Mouse (Mus musculus) layer of hippocampus, adult 9-11 months (tissue): Measurements from ENCODE around the gene Slc5a3.
A peak's percentile ranks its signal among the peaks of the same experiment; 100 is the strongest.

Experiments
- DNase-seq: peaks from one replicate; pipeline ENCODE4 v3.0.0; 2022

Slc5a3 gene

GRCm38 (mm10) chr16:92057852-92058643 lies at the start of gene Slc5a3, which contains the start of the genes Mrps6 and Gm49711:
Slc5a3 (plus strand) TSS chr16:92058322.
Mrps6 (plus strand) TSS chr16:92058270.
Gm49711 (plus strand) TSS chr16:92058316.
- peak; percentile 85 for DNase-seq

- no peak for DNase-seq
These were observed 48.5 kb upstream of the Slc5a3 start for GRCm38 (mm10) chr16:92009586-92009985.

DNA sequence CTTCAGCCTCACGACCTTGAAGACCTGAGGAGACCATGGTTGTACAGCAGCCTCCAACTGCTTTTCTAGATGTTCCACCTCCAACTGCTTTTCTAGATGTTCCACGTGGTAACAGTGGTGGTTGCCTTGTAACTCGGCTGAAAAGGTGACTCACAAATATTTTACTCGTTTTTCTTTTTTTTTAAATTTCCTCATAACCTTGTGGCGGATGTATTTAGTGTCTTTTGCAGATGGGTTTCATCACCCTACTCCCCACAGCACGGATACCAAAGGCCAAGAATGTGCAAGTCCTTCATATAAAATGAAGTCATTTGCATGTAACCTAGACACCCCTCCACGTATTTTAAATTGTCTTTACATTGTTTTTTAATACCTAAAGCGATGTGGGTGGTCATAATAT lies 41.3 kb upstream of the Slc5a3 start:
- no peak for DNase-seq

DNA sequence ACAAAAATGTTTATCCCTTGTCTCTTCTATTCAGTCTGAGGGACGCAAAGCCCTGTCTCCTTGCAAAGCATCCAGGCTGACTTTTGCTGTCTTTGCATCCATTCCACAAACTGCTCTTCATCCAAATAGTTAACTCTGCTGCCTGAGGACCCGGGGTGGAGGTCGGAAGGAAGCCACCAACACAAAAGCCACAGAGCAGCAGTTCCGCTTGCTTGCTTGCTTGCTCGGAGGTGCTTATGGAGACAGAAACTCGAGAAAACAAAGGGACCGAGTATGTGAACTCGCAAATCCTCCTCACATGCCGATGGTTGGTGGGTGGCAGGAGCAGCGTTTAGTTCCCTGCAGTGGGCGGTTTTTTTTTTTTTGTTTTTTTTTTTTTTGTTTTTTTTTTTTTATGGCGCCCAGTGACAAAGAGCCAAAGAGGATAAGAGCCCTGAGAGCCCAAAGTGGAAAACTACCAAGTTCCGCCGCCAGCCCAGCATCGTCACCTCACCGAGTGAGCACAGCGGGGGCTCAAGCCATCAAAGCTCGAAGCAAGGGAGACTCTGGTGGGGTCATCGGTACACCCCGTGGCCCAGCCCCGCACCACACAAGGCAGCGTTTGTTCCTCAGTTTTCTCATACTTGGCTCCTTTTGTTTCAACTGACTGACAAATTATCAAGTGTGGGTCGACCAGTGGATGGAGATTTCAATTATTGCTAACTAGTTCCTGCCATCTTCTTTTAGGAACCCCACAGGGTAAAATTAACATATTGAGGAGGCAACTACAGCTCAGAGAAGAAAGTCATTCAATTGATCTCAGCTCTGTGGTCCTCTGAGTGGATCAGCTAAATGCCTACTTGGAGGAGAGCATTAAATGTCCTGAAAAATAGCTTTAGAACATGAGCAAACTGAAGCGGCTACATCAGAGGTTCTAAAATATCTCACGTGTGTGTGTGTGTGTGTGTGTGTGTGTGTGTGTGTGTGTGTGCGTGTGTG lies 38.7 kb upstream of the Slc5a3 start:
- peak; percentile 20 for DNase-seq

GRCm38 (mm10) chr16:92021656-92022400 lies 36.3 kb upstream of the Slc5a3 start:
- no peak for DNase-seq

DNA sequence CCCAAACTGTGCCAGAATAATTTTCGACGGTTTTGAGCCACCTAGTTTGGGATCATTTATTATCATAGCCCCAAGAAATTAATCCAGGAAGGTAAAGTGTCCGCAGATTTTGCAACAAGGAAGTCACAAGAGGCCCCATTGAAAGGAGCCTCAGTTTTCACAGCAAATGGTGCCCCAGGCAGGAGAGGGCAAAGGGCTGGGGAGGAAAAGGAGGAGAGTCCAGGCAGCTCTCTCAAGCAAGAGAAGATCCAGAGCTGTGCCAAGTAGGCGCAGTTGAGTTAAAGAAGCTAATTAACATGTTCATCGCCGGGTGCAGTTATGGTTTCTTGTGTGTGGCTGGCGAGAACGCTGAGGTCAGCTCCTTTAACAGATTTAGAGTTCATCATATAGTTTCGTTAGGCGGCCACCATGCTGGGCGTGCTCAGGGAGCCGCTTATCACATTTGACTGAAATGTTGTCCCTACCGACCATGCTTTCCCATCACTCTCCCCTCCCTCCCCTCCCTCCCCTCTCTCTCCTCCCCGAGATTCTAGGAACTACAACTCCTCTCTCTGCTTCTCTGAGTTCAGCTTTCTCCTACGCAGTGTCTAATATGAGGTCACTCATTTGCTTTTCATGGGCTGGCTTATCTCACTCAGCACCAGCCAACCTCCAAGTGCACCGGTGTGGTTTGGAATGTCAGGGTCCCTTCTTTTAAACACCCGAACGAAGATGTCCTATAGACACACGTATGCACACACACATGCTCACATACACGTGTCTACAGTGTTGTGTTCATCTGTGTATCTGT lies 35.4 kb upstream of the Slc5a3 start:
- DNase-seq = no peak

DNA sequence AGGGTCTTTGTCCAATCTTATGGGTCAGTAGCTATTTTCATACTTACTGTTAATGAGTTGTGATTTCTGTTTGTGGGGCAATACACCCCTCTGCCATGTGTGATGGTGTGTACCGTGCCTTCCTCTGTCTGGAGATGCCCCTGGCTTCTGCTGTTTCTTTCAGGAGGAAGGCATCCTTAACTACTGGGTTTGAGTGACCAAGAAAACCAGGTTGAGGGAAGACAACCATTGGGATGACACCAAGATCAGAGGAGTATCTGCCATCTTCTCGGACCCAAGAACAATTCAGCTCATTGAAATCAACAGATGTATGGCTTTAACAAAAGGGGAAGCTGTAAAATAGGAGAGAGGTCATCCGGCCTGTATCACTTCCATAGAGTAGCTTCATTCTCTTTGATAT lies 24.8 kb upstream of the Slc5a3 start:
- no peak for DNase-seq

DNA sequence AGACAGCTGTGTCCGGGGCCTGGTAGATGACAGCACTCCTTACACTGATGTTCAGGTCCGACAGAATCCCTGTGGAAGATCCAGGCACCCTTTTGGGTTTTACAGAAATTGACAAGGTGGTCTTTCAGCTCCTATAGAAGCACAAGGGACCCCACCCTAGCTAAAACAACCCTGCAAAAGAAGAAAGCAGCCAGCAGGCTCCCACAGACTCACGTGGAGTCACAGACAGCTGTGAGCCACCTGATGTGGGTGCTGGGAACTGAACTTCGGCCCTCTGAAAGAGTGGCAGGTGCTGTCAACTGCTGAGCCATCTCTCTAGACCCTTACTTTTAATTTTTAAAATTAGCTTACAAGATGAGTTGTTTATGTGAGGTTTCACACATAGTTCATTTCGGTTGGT lies 23.4 kb upstream of the Slc5a3 start:
- DNase-seq = no peak

- DNase-seq = no peak
These were observed 21.4 kb upstream of the Slc5a3 start for GRCm38 (mm10) chr16:92036701-92037100.

GRCm38 (mm10) chr16:92037891-92038607 lies 20.1 kb upstream of the Slc5a3 start:
- DNase-seq = no peak

DNA sequence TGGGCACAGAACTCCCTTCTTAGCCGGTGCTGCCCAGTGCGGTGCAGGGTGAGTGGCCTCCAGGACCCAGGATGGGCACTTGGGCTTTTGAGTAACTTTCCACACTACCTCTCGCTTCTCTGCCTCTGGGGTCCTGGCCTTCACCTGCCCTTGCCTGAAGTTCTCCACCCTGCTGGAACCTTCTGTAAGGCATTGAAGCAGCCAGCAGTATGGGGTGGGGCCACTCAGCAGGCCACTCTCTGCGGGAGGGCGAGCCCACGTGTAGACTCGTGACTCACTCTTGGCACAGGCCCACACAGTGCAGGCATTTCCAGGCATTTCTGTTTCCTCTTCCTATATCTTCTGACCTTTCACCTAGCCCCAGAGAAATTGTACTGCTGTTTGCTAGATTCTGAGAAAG lies 18.7 kb upstream of the Slc5a3 start:
- DNase-seq = no peak

GRCm38 (mm10) chr16:92039966-92040365 lies 18.2 kb upstream of the Slc5a3 start:
- DNase-seq = no peak

DNA sequence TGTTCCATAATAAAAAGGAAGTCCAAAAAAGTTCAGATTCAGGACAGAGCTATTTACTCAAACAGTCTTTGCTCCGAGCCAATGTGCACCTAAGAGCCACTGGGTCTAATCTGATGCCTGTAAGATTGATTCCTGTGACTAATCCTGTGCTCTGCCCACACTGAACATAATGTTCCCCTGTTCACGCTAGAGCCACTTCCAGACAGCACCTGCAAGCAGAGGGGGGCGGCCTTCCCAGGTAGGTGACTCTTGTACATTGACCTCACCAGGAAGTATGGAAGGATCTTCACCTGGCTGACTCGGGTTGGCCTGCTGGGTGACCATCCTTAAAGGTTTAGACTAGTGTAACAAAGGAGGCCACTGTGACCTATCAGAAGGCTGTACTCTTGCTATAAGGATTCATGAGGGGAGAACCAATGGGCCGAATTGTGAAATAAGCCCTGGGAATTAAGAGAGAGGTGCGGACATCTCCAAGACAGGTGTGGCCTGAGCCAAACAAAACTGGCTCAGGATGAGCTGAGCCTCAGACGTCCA lies 6.3 kb upstream of the Slc5a3 start:
- no peak for DNase-seq

- DNase-seq = no peak
These were observed 5.6 kb upstream of the Slc5a3 start for GRCm38 (mm10) chr16:92052569-92052968.

GRCm38 (mm10) chr16:92056711-92057110 lies 1.4 kb upstream of the Slc5a3 start:
- no peak for DNase-seq

DNA sequence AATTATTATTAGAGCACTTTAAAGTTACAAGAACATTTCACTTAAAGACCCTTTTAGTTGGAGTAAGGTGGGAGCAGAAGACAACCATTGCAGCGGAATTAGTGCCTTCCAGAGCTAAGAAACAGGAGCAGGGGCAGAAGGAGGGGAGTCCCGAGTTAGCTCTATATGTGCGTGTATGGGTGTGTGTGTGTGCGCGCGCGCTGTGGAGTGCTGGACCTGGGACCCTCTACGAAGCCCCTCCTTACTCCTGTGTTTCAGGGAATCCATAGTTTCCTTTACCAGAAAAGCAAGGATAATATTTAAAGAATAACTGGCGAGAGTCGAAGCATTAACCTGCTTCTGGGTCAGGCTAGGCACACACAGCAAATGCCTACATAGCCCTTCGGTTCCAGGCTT lies 668 bp upstream of the Slc5a3 start:
- DNase-seq = no peak

GRCm38 (mm10) chr16:92058644-92059620 lies 810 bp downstream of the Slc5a3 start:
- DNase-seq = no peak

GRCm38 (mm10) chr16:92060213-92060612 lies 2.1 kb downstream of the Slc5a3 start:
- no peak for DNase-seq

GRCm38 (mm10) chr16:92061586-92061985 lies 3.5 kb downstream of the Slc5a3 start:
- no peak for DNase-seq

DNA sequence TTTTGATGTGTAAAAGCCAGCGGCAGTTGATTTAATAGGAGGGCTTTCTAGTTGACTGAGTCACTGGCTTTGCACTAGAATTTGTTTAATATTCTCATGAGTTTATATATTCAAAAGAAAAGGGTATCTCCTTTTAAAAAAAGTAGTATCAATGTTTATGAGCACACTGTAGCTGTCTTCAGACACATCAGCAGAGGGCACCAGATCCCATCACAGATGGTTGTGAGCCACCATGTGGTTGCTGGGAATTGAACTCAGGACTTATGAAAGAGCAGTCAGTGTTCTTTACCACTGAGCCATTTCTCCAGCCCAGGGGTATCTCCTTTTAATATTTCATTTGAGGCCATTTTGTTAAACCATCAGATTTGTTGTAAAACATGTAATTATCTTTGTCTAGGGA lies 4.7 kb downstream of the Slc5a3 start:
- no peak for DNase-seq
